Mouse (Mus musculus) gastrocnemius, adult 2 months (tissue): ENCODE measurements around the gene Ppy. TPM values are rescaled to one million over a fixed set of nuclear protein-coding genes. Genes with fewer than 3 reads are reported as not detected.

Experiments
- DNase-seq: peaks from one replicate; pipeline ENCODE4 v3.0.0; 2022
- H3K27ac ChIP-seq: fragments of 200-600 bp; 2 replicates; pipeline ENCODE4 v1.8.1; 2022; ENCODE audit warnings: mild to moderate bottlenecking
- H3K4me3 ChIP-seq: fragments of 200-600 bp; 2 replicates; pipeline ENCODE4 v1.8.1; 2022; ENCODE audit warnings: mild to moderate bottlenecking, moderate library complexity
- CTCF ChIP-seq: fragments of 200-600 bp; IDR thresholded peaks from 2 replicates; pipeline ENCODE4 v1.8.1; 2022; ENCODE audit warnings: antibody characterized with exemption, mild to moderate bottlenecking, moderate library complexity
- intact Hi-C: fragments of 180-260 bp; cut with DNase I; formaldehyde crosslinking; loops from one replicate; pipeline ENCODE4 v1.15.1; 2025
- long read RNA-seq, 2 experiments: library from polyadenylated mRNA; stranded (forward); transcript quantifications; one replicate each; pipeline ENCODE4 v2.0.0; 2021
- total RNA-seq, 2 experiments: library from RNA; stranded (reverse); gene quantifications; 2 replicates each; pipeline ENCODE4 v1.2.3; 2021

Ppy gene
- not detected for total RNA-seq
- long read RNA-seq, experiment 1, result 0 reads
- long read RNA-seq, experiment 2, result 0 reads

DNA sequence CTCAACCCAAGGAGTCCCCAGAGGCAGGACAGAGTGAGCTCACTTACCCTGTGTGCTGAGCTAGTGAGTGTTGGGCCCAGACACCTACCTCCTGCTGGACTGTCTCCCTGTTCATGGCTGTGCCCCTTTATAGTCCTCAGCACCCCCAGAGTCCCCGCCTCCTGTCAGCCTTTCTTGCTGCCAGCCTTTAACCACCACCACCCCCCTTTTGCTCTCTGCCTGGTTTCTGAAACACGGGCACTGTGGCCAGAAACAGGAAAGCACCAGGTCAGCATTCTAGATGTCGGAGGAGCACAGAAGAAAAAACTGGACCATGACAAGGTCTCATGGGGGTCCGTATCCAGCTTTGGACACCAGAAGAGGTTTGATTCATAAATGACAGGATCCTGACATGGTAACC is at the start of gene Ppy:
Gene Ppy (minus strand): TSS at position 101 of the 400 bp plus-strand sequence.
- no peak for DNase-seq
- TF ChIP-seq CTCF, result no peak
- intact Hi-C loops, result no loop called here
- Histone ChIP-seq H3K4me3 (no peak within 1 kb of the TSS), H3K27ac (no peak within 1 kb of the TSS)

GRCm38 (mm10) chr11:102147213-102147989 is 46.3 kb upstream of the Ppy start:
- TF ChIP-seq CTCF, result no peak
- no peak for DNase-seq
- intact Hi-C loops, result no loop called here
- Histone ChIP-seq H3K4me3 (no peak overlapping the region), H3K27ac (no peak overlapping the region)

DNA sequence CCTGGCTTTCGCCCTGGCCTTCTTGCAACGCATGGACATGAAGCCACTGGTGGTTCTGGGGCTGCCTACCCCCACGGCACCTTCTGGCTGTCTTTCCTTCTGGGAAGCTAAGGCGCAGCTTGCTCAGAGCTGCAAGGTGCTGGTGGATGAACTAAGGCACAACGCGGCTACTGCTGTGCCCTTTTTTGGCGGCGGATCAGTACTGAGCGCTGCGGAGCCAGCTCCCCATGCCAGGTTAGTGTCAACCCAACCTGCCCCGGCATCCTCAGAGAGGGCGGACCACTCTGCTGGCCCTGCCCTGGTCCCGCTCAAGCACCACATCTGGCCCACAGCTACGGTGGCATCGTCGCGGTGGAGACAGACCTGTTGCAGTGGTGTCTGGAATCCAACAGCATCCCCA is 45.4 kb upstream of the Ppy start:
- Histone ChIP-seq H3K4me3 (no peak overlapping the region), H3K27ac (no peak overlapping the region)
- intact Hi-C loops, result no loop called here
- no peak for TF ChIP-seq CTCF
- no peak for DNase-seq

DNA sequence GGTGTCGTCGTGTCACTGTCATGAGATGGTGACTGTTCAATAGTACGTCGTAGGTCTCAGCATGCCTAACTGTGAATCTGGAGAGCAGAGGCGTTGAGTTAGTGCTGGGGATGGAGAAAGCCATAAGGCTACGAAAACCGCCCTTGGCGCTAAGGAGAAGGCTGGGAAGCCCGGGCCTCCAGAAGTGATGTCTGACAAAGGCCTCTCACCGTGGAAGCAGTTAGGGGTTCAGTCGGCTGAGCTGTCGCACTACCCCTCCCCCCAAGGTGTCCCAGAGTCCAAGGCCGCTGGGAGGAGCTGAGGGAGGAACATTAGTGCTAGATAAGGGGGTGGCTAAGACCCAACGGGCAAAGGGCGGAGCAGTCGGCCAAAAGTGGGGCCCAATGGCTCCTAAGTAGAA is 44.9 kb upstream of the Ppy start:
- no peak for TF ChIP-seq CTCF
- Histone ChIP-seq H3K27ac (no peak overlapping the region), H3K4me3 (peak overlapping the region; percentile 55; the same call in 1 of the 2 replicates)
- intact Hi-C loops, result no loop called here
- no peak for DNase-seq

DNA sequence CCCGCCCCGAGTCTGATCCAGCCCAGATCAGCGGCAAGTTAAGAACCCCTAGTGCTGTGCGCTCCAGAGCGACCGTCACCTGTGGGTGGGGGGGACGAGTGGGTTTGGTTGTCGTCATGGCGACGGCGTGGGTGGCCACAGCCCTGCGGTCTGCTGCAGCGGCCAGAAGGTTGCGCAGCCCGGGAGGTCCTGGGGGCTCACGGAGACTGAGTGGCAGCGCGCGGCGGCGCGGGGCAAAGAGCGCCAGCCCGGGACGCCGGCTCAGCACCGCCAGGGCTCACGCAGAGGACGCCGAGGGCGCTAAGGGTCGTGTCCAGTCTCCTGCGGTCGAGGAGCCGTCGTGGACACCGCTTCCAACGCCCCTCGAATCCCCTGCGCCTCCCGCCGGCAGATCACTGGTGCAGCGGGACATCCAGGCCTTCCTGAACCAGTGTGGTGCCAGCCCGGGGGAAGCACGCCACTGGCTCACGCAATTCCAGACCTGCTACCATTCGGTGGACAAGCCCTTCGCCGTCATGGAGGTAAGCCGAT is 44.4 kb upstream of the Ppy start, which contains the start of gene Nags:
Gene Nags (plus strand): TSS at position 43 of the 531 bp plus-strand sequence.
- no peak for TF ChIP-seq CTCF
- Histone ChIP-seq H3K27ac (no peak within 1 kb of the TSS), H3K4me3 (peak within 1 kb of the TSS; percentile 55)
- DNase-seq, result no peak
- intact Hi-C loops, result no loop called here

GRCm38 (mm10) chr11:102144957-102145470 is 43.9 kb upstream of the Ppy start:
- no peak for TF ChIP-seq CTCF
- H3K27ac ChIP-seq, result no peak overlapping the region
- H3K4me3 ChIP-seq, result peak overlapping the region; percentile 55
- DNase-seq, result no peak
- intact Hi-C loops, result loop anchor here (5.0 kb wide), 1 partner anchor 122 kb away; the partner anchor contains the start of gene Asb16

DNA sequence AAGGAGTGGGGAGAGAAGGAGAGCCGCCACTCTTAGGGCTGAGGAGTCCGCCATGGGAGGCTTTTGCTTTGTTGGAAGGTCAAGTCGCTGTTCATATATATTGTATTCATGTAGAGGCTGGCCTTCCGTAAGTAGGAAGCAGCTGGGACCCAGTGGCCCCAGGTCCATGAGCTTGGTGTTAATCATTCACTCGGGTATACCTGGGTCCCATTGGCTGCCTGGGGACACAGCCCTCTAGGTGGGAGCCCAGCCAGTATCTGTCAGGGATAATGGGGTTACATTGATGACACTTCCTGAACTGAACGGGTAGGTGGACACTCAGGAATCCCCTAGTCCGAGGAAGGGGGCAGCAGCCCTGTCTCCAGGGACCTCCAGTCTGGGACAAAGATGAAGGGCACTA is 41.2 kb upstream of the Ppy start:
- DNase-seq, result no peak
- intact Hi-C loops, result loop anchor here (5.0 kb wide), 1 partner anchor 125 kb away; the partner anchor contains the start of gene Asb16
- Histone ChIP-seq H3K4me3 (no peak overlapping the region), H3K27ac (no peak overlapping the region)
- TF ChIP-seq CTCF, result no peak

GRCm38 (mm10) chr11:102140508-102140907 is 39.4 kb upstream of the Ppy start:
- peak; percentile 43 for DNase-seq
- peak; percentile 85 for TF ChIP-seq CTCF
- Histone ChIP-seq H3K27ac (no peak overlapping the region), H3K4me3 (no peak overlapping the region)
- intact Hi-C loops, result loop anchor here (5.0 kb wide), 1 partner anchor 127 kb away; the partner anchor contains the start of gene Asb16

DNA sequence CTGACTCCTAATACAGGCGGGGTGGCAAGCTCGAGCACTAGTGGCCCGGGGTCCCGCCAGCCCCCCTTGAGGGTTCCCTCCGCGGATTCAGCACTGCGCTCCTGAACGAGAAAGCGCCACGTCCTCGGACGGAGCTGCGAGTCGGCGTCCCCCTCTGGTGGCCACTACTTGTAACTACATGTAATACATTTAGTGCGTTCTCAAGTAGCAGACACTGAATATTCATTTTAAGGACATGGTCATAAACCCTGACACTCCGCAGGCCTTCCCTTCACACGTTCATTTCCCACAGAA is 37.3 kb upstream of the Ppy start:
- DNase-seq, result peak; percentile 74
- Histone ChIP-seq H3K4me3 (peak overlapping the region; percentile 52), H3K27ac (no peak overlapping the region)
- intact Hi-C loops, result loop anchor here (2.0 to 5.0 kb wide), 3 partner anchors 36 to 151 kb away; partner anchors contain the start of gene Dusp3
- peak; percentile 91 for TF ChIP-seq CTCF

- TF ChIP-seq CTCF, result no peak
- Histone ChIP-seq H3K4me3 (peak overlapping the region; percentile 52), H3K27ac (no peak overlapping the region)
- DNase-seq, result no peak
- intact Hi-C loops, result loop anchor here (2.0 to 5.0 kb wide), 3 partner anchors 35 to 151 kb away; partner anchors contain the start of gene Dusp3
Observed at GRCm38 (mm10) chr11:102137625-102138446, 36.7 kb upstream of the Ppy start.

GRCm38 (mm10) chr11:102134516-102134915 is 33.4 kb upstream of the Ppy start:
- intact Hi-C loops, result no loop called here
- Histone ChIP-seq H3K27ac (no peak overlapping the region), H3K4me3 (no peak overlapping the region)
- no peak for TF ChIP-seq CTCF
- DNase-seq, result no peak

GRCm38 (mm10) chr11:102117386-102117785 is 16.3 kb upstream of the Ppy start:
- Histone ChIP-seq H3K27ac (no peak overlapping the region), H3K4me3 (no peak overlapping the region)
- no peak for DNase-seq
- intact Hi-C loops, result no loop called here
- no peak for TF ChIP-seq CTCF
